Mouse (Mus musculus) embryonic fibroblast, embryonic 13.5 days (primary cell): ENCODE measurements around the gene Dip2c. TPM values are rescaled to one million over a fixed set of nuclear protein-coding genes. Genes with fewer than 3 reads are reported as not detected.

Experiments
- H3K27ac ChIP-seq: 2 replicates; pipeline ENCODE4 v1.5.1; 2012; ENCODE audit warnings: low read length, control low read depth, inconsistent platforms; ENCODE audit not compliant: insufficient read depth
- H3K4me1 ChIP-seq: 2 replicates; pipeline ENCODE4 v1.6.1; 2011; ENCODE audit warnings: low read length; ENCODE audit not compliant: control insufficient read depth, insufficient read depth
- H3K4me3 ChIP-seq: 2 replicates; pipeline ENCODE4 v1.5.1; 2011; ENCODE audit warnings: mild to moderate bottlenecking, control low read depth, low read length; ENCODE audit not compliant: insufficient read depth
- CTCF ChIP-seq: IDR thresholded peaks from 2 replicates; pipeline ENCODE4 v1.5.1; 2011; ENCODE audit warnings: mild to moderate bottlenecking, control low read depth, low read length, moderate library complexity, borderline replicate concordance; ENCODE audit not compliant: insufficient read depth
- POLR2A ChIP-seq: IDR thresholded peaks from 2 replicates; pipeline ENCODE4 v1.6.1; 2011; ENCODE audit warnings: low read depth, mild to moderate bottlenecking, control low read depth, low read length, moderate library complexity
- polyA plus RNA-seq: library from polyadenylated mRNA; stranded (reverse); fragments of >200 nt; gene quantifications from 2 replicates; pipeline ENCODE4 v1.2.4, GENCODE M21; 2011; ENCODE audit warnings: low read depth; ENCODE audit not compliant: missing spikeins, insufficient read length

Dip2c gene
- 15.2 and 17.9 TPM in 2 replicates for polyA plus RNA-seq

- peak within 1 kb of the TSS; percentile 98 for H3K27ac ChIP-seq
- H3K4me3 ChIP-seq, result peak within 1 kb of the TSS; percentile 52
- peaks cover 6% of the 10 kb centered on the region; the same call in 1 of the 2 replicates for H3K4me1 ChIP-seq
- TF ChIP-seq POLR2A (peak; percentile 51; the same call in 1 of the 2 replicates), CTCF (0 out of 2 replicates have a peak, but pooled peaks have one; percentile 26)
Measured at GRCm38 (mm10) chr13:9276322-9276855, at the start of gene Dip2c. Gene Dip2c (plus strand): TSS chr13:9276528.

- Histone ChIP-seq H3K4me1 (no peaks in the 10 kb centered on the region), H3K4me3 (no peak overlapping the region), H3K27ac (no peak overlapping the region)
- TF ChIP-seq CTCF, result no peak
- no peak for TF ChIP-seq POLR2A
Measured at GRCm38 (mm10) chr13:9227078-9227477, 49.2 kb upstream of the Dip2c start.

- H3K4me1 ChIP-seq, result peaks cover 4% of the 10 kb centered on the region; the same call in 1 of the 2 replicates
- H3K27ac ChIP-seq, result no peak overlapping the region
- TF ChIP-seq CTCF (no peak), POLR2A (no peak)
- H3K4me3 ChIP-seq, result no peak overlapping the region
Measured at GRCm38 (mm10) chr13:9237495-9237894, 38.8 kb upstream of the Dip2c start.

GRCm38 (mm10) chr13:9239127-9239526 lies 37.2 kb upstream of the Dip2c start:
- Histone ChIP-seq H3K4me1 (peaks cover 4% of the 10 kb centered on the region; the same call in 1 of the 2 replicates), H3K4me3 (no peak overlapping the region), H3K27ac (no peak overlapping the region)
- TF ChIP-seq CTCF, result no peak
- no peak for TF ChIP-seq POLR2A

- Histone ChIP-seq H3K4me1 (peaks cover 4% of the 10 kb centered on the region; the same call in 1 of the 2 replicates), H3K27ac (no peak overlapping the region), H3K4me3 (no peak overlapping the region)
- TF ChIP-seq POLR2A (no peak), CTCF (no peak)
Measured at GRCm38 (mm10) chr13:9239631-9240236, 36.6 kb upstream of the Dip2c start.

GRCm38 (mm10) chr13:9261748-9262147 lies 14.6 kb upstream of the Dip2c start:
- no peaks in the 10 kb centered on the region for H3K4me1 ChIP-seq
- H3K4me3 ChIP-seq, result no peak overlapping the region
- H3K27ac ChIP-seq, result no peak overlapping the region
- TF ChIP-seq POLR2A (no peak), CTCF (no peak)

- H3K4me3 ChIP-seq, result no peak overlapping the region
- TF ChIP-seq CTCF (no peak), POLR2A (no peak)
- H3K27ac ChIP-seq, result no peak overlapping the region
- no peaks in the 10 kb centered on the region for H3K4me1 ChIP-seq
Measured at GRCm38 (mm10) chr13:9265516-9265915, 10.8 kb upstream of the Dip2c start.

GRCm38 (mm10) chr13:9276856-9277620 lies 710 bp downstream of the Dip2c start:
- peaks cover 6% of the 10 kb centered on the region; the same call in 1 of the 2 replicates for H3K4me1 ChIP-seq
- TF ChIP-seq POLR2A, result no peak
- TF ChIP-seq CTCF, result no peak

GRCm38 (mm10) chr13:9277621-9277960 lies 1.3 kb downstream of the Dip2c start:
- Histone ChIP-seq H3K4me3 (peak overlapping the region; percentile 52), H3K27ac (no peak overlapping the region), H3K4me1 (peaks cover 7% of the 10 kb centered on the region; the same call in 1 of the 2 replicates)
- TF ChIP-seq POLR2A (no peak), CTCF (peak; percentile 27; the same call in 1 of the 2 replicates)

More at GRCm38 (mm10) chr13:9276856-9277620, 710 bp downstream of the Dip2c start:
- Histone ChIP-seq H3K4me3 (peak overlapping the region; percentile 52), H3K27ac (peak overlapping the region; percentile 98)
